Mouse (Mus musculus): ENCODE measurements around the gene Gm28047. TPM values are rescaled to one million over a fixed set of nuclear protein-coding genes. Genes with fewer than 3 reads are reported as not detected.
A peak's percentile ranks its signal among the peaks of the same experiment; 100 is the strongest.

The Gm28047 gene
- polyA plus RNA-seq, 1 experiment from 2014 or later = not detected

DNA sequence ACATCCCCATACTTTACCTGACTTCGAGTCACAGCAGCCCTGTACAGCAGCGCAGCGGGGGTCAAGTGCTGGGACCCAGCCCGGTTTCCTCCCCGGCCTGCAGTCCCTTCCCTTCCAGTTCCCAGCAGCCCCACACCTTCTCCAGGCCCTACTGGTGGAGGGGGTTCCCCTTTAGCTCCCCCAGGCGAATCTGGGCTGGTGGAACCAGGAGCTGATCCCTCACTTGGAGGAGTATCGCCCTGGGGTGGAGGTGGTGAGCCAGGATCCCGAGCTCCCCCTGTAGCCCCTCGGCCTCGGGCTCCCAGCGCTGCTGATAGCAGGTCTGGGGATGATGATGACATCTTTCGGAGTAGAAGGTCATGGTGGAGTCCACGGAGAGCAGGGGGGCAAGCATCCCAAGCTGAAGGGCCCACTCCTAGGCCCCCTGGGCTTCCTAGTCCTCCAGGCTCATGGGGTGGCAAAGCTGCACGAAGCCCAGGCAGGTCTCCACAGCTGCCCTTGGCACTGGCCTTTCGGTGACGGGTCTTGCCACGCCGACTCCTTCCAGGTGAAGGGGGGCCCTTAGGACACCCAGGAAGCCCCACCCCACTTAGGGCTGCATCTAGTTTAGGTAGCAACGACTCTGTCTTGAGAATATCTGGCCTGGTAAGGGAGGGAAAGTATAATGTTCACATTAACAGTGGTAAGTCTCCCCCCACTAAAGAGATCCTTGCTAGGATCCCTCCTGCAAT lies 123.6 kb downstream of the Gm28047 start:
- Histone ChIP-seq H3K4me2 (ENCODE audit: low read depth, low read length) (0 out of 2 replicates have a peak overlapping the region, but pooled peaks have one; percentile 4), H3K9me3 (ENCODE audit: control insufficient read depth, low read length) (no peaks in the 10 kb centered on the region), H3K27me3 (replicated peaks; ENCODE audit: control insufficient read depth, insufficient read depth, low read length) (no peaks in the 10 kb centered on the region), H3K27ac (ENCODE audit: low read length) (peak overlapping the region; percentile 43), H3K4me1 (ENCODE audit: control insufficient read depth, insufficient read depth, low read length) (peaks cover 11% of the 10 kb centered on the region), H3K36me3 (ENCODE audit: control insufficient read depth, insufficient read depth, low read length) (peaks cover 16% of the 10 kb centered on the region), H3K4me3 (ENCODE audit: low read length) (no peak overlapping the region), H3K9ac (ENCODE audit: low read depth, low read length) (no peak overlapping the region)
- 85% methylated on average over 19 of the region's 19 CpGs for WGBS
- ATAC-seq = no peak

DNA sequence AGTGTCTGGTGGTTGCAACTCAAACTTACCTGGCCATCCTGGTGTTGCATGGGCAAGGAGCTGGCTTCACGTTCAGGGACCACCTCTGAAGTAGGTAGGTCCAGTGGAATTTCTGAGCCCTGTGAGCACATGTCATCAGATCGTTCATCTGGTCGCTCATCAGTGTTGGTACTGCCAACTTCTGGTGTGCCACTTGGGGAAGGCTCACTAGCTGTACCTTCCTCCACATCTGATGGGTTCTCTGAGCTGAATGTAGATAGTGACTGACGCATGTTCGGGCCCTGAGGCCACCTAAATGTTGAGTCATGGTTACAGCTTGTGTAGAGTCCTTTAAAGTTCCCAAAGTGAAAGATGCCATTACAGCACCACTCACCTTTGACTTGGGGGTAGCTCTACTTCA lies 124.4 kb downstream of the Gm28047 start:
- H3K4me3 ChIP-seq (ENCODE audit: low read length) = no peak overlapping the region
- H3K9ac ChIP-seq (ENCODE audit: low read depth, low read length) = no peak overlapping the region
- H3K27me3 ChIP-seq (replicated peaks; ENCODE audit: control insufficient read depth, insufficient read depth, low read length) = no peaks in the 10 kb centered on the region
- H3K9me3 ChIP-seq (ENCODE audit: control insufficient read depth, low read length) = no peaks in the 10 kb centered on the region
- 86% methylated on average over 5 of the region's 5 CpGs for WGBS
- H3K4me2 ChIP-seq (ENCODE audit: low read depth, low read length) = no peak overlapping the region
- no peak for ATAC-seq
- no peak overlapping the region for H3K27ac ChIP-seq (ENCODE audit: low read length)
- peaks cover 16% of the 10 kb centered on the region for H3K36me3 ChIP-seq (ENCODE audit: control insufficient read depth, insufficient read depth, low read length)
- H3K4me1 ChIP-seq (ENCODE audit: control insufficient read depth, insufficient read depth, low read length) = peaks cover 11% of the 10 kb centered on the region

DNA sequence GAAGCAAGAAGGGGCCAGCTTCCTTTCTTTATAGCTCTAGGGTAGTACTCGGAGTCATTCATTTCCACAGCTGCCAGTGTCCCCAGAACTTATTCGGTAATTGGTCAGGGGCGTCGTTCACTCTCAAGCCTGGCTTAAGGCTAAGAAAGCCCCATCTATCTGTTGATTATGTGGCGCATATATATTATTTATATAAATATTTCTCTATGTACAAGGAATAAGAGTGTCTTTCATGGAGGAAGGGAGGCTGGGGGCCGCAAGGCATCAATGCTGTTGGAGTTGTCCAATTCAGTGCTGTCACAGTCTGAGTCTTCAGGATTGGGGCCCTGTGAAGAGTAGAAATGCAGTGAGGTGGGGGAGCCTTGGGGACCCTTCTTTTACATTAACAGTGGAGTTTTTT lies 125.0 kb downstream of the Gm28047 start:
- Histone ChIP-seq H3K4me2 (ENCODE audit: low read depth, low read length) (no peak overlapping the region), H3K36me3 (ENCODE audit: control insufficient read depth, insufficient read depth, low read length) (peaks cover 13% of the 10 kb centered on the region), H3K9me3 (ENCODE audit: control insufficient read depth, low read length) (no peaks in the 10 kb centered on the region), H3K4me3 (ENCODE audit: low read length) (no peak overlapping the region), H3K9ac (ENCODE audit: low read depth, low read length) (no peak overlapping the region), H3K27me3 (replicated peaks; ENCODE audit: control insufficient read depth, insufficient read depth, low read length) (no peaks in the 10 kb centered on the region), H3K27ac (ENCODE audit: low read length) (no peak overlapping the region), H3K4me1 (ENCODE audit: control insufficient read depth, insufficient read depth, low read length) (peaks cover 11% of the 10 kb centered on the region)
- WGBS = 85% methylated on average over 6 of the region's 6 CpGs
- ATAC-seq = no peak

DNA sequence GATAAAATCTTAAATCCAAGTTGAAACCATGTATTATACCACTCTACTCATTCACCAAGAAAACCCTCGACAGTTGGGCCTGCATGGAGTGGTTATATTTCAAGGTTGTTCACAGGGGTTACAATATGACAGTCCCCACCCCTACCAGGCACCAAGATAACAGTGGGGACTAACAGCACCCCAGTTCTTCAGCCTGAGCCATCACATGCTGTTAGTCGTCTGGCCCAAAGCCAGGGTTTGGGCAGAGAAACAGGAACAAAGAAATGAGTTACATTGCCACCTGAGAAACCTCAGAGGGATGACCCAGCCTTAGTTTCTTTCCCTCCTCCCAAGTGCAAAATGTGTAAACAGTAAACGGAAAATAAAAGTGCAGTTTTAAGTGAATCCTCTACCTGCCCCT lies 125.5 kb downstream of the Gm28047 start:
- Histone ChIP-seq H3K36me3 (ENCODE audit: control insufficient read depth, insufficient read depth, low read length) (peaks cover 13% of the 10 kb centered on the region), H3K4me1 (ENCODE audit: control insufficient read depth, insufficient read depth, low read length) (peaks cover 11% of the 10 kb centered on the region), H3K4me2 (ENCODE audit: low read depth, low read length) (no peak overlapping the region), H3K27me3 (replicated peaks; ENCODE audit: control insufficient read depth, insufficient read depth, low read length) (no peaks in the 10 kb centered on the region), H3K9ac (ENCODE audit: low read depth, low read length) (no peak overlapping the region), H3K4me3 (ENCODE audit: low read length) (no peak overlapping the region), H3K9me3 (ENCODE audit: control insufficient read depth, low read length) (no peaks in the 10 kb centered on the region), H3K27ac (ENCODE audit: low read length) (no peak overlapping the region)
- WGBS = 64% methylated on average over 3 of the region's 3 CpGs
- no peak for ATAC-seq

DNA sequence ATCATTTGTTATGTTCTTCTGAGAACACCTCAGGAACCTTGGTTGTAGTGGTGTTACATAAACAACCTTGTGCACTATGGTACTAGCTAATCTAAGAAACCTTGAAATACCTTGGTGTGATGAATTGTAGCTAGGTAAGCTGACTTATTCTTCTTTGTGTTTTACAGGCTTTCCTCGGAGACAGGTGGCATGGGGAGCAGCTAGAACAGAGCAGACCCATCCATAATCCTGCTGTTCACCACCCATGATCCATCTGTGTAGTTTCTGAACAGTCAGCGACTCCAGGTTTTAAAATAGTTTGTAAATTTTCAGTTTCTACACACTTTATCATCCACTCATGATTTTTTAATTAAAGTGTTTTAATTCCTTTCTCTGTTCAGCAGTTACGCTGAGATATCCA lies 126.5 kb downstream of the Gm28047 start:
- no peak overlapping the region for H3K9ac ChIP-seq (ENCODE audit: low read depth, low read length)
- no peak overlapping the region for H3K4me3 ChIP-seq (ENCODE audit: low read length)
- ATAC-seq = no peak
- H3K4me2 ChIP-seq (ENCODE audit: low read depth, low read length) = no peak overlapping the region
- peaks cover 11% of the 10 kb centered on the region for H3K4me1 ChIP-seq (ENCODE audit: control insufficient read depth, insufficient read depth, low read length)
- H3K27me3 ChIP-seq (replicated peaks; ENCODE audit: control insufficient read depth, insufficient read depth, low read length) = no peaks in the 10 kb centered on the region
- no peaks in the 10 kb centered on the region for H3K9me3 ChIP-seq (ENCODE audit: control insufficient read depth, low read length)
- 84% methylated on average over 3 of the region's 3 CpGs for WGBS
- H3K27ac ChIP-seq (ENCODE audit: low read length) = no peak overlapping the region
- peaks cover 9% of the 10 kb centered on the region for H3K36me3 ChIP-seq (ENCODE audit: control insufficient read depth, insufficient read depth, low read length)

DNA sequence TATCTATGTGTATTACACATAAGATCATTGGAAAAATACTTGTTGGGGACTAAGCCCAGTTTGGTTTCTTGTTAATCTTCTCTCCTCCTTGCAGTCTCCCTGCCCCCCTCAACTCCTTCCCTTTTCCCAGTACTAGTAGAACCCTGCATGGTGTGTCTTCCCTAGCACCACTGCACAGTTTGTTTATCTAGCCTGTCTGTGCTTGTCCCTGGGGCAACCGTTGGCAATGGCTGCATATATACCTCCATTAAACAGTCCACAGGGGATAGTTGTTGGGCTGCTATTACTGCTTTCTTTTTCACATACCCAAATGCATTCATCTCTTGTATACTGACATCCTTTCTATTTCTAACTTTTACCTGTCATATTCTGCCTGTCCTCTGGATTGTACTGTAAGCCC lies 137.2 kb downstream of the Gm28047 start:
- H3K9me3 ChIP-seq (ENCODE audit: control insufficient read depth, low read length) = no peaks in the 10 kb centered on the region
- H3K27me3 ChIP-seq (replicated peaks; ENCODE audit: control insufficient read depth, insufficient read depth, low read length) = no peaks in the 10 kb centered on the region
- ATAC-seq = no peak
- H3K4me3 ChIP-seq (ENCODE audit: low read length) = no peak overlapping the region
- H3K36me3 ChIP-seq (ENCODE audit: control insufficient read depth, insufficient read depth, low read length) = peaks cover 17% of the 10 kb centered on the region
- no peaks in the 10 kb centered on the region for H3K4me1 ChIP-seq (ENCODE audit: control insufficient read depth, insufficient read depth, low read length)
- H3K27ac ChIP-seq (ENCODE audit: low read length) = no peak overlapping the region
- H3K4me2 ChIP-seq (ENCODE audit: low read depth, low read length) = no peak overlapping the region
- H3K9ac ChIP-seq (ENCODE audit: low read depth, low read length) = no peak overlapping the region
- 71% methylated on average over 1 of the region's 1 CpGs for WGBS

DNA sequence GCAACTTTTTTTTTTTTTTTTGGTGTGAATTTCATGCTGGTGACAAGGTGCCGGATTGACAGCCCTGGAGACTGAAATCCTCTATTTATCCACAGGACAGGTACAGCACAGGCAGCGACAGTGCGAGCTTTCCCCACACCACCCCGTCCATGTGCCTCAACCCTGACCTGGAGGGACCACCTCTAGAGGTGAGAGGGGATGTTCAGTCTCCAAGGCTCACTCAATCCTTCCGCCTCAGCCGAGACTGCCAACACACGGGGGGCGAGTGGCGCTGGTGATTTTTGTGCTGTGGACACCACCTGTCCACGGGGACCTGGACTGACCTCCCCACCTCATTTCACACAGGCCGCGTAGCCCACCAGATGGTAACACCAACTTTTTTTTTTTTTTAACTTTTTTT lies 139.0 kb downstream of the Gm28047 start:
- ATAC-seq = no peak

DNA sequence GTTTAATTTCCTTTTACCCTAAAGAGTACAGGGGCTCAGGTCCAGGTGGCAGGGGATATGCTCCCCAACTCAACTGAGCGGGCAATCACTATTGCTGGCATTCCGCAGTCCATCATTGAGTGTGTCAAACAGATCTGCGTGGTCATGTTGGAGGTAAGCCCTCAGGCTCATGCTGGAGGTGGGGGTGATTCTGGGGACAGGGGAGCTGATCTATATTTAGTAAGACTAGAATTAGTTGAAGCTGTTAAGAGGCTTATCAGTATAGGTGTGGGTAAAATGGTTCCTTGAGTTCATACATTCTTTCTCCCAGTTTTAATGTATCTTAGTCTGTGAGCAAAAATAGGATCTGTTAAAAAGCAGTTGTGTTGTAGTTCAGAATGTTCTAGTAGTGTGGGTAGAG lies 141.7 kb downstream of the Gm28047 start:
- Histone ChIP-seq H3K27me3 (replicated peaks; ENCODE audit: control insufficient read depth, insufficient read depth, low read length) (no peaks in the 10 kb centered on the region), H3K4me2 (ENCODE audit: low read depth, low read length) (no peak overlapping the region), H3K4me1 (ENCODE audit: control insufficient read depth, insufficient read depth, low read length) (no peaks in the 10 kb centered on the region), H3K27ac (ENCODE audit: low read length) (no peak overlapping the region), H3K36me3 (ENCODE audit: control insufficient read depth, insufficient read depth, low read length) (peaks cover 18% of the 10 kb centered on the region), H3K9ac (ENCODE audit: low read depth, low read length) (no peak overlapping the region), H3K9me3 (ENCODE audit: control insufficient read depth, low read length) (no peaks in the 10 kb centered on the region), H3K4me3 (ENCODE audit: low read length) (no peak overlapping the region)
- no peak for ATAC-seq
- WGBS = 82% methylated on average over 3 of the region's 3 CpGs

More for the DNA sequence above, 139.0 kb downstream of the Gm28047 start:
- WGBS = 90% methylated on average over 12 of the region's 12 CpGs
- Histone ChIP-seq H3K4me3 (ENCODE audit: low read length) (no peak overlapping the region), H3K27ac (ENCODE audit: low read length) (no peak overlapping the region), H3K27me3 (replicated peaks; ENCODE audit: control insufficient read depth, insufficient read depth, low read length) (no peaks in the 10 kb centered on the region), H3K4me2 (ENCODE audit: low read depth, low read length) (no peak overlapping the region), H3K4me1 (ENCODE audit: control insufficient read depth, insufficient read depth, low read length) (no peaks in the 10 kb centered on the region), H3K9me3 (ENCODE audit: control insufficient read depth, low read length) (no peaks in the 10 kb centered on the region), H3K36me3 (ENCODE audit: control insufficient read depth, insufficient read depth, low read length) (peaks cover 19% of the 10 kb centered on the region), H3K9ac (ENCODE audit: low read depth, low read length) (no peak overlapping the region)

DNA sequence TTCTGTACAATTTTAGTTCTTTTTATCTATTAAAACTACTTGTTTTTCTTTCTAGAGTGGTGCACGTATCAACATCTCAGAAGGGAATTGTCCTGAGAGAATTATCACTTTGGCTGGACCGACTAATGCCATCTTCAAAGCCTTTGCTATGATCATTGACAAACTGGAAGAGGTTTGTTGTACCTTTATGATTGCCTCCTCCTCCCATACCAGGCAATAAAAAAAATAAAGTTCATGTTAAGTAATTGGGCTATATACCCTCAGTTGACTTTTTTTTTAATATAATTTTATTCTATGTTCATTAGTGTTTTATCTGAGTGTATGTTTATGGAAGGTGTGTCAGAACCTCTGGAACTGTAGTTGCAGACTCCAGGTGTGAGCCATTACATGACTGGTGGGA lies 150.3 kb downstream of the Gm28047 start:
- H3K4me3 ChIP-seq (ENCODE audit: low read length) = no peak overlapping the region
- no peak overlapping the region for H3K9ac ChIP-seq (ENCODE audit: low read depth, low read length)
- peaks cover 3% of the 10 kb centered on the region for H3K4me1 ChIP-seq (ENCODE audit: control insufficient read depth, insufficient read depth, low read length)
- H3K36me3 ChIP-seq (ENCODE audit: control insufficient read depth, insufficient read depth, low read length) = peaks cover 8% of the 10 kb centered on the region
- no peak for ATAC-seq
- no peaks in the 10 kb centered on the region for H3K9me3 ChIP-seq (ENCODE audit: control insufficient read depth, low read length)
- H3K27ac ChIP-seq (ENCODE audit: low read length) = no peak overlapping the region
- WGBS = 91% methylated on average over 2 of the region's 2 CpGs
- no peaks in the 10 kb centered on the region for H3K27me3 ChIP-seq (replicated peaks; ENCODE audit: control insufficient read depth, insufficient read depth, low read length)
- H3K4me2 ChIP-seq (ENCODE audit: low read depth, low read length) = no peak overlapping the region

Data from intestine, embryonic 16.5 days (tissue).